8 mouse cellular contexts compared by ENCODE assay signal in genomic region chr3:40799530-40800372, GRCm38 (mm10). TPM values are rescaled to one million over a fixed set of nuclear protein-coding genes. Genes with fewer than 3 reads are reported as not detected.
A peak's percentile ranks its signal among the peaks of the same experiment; 100 is the strongest.
DNase-seq lines count a peak whose midpoint lies in the region; ATAC-seq lines count a peak whose summit lies in the region.

Gene Plk4 (plus strand): TSS chr3:40800019.

- peak within 1 kb of the TSS; percentile 86 for H3K4me3 ChIP-seq in brown adipose tissue, adult 24 weeks (ENCODE audit: insufficient read depth, low read depth, low read length)
- H3K4me3 ChIP-seq in heart, embryonic 13.5 days = peak within 1 kb of the TSS; percentile 98
- H3K4me3 ChIP-seq in liver, embryonic 12.5 days = peak within 1 kb of the TSS; percentile 95
- H3K4me3 ChIP-seq in stomach, embryonic 15.5 days (replicated peaks) = peak within 1 kb of the TSS; percentile 99

- peak within 1 kb of the TSS; percentile 92 for H3K9ac ChIP-seq in heart, embryonic 13.5 days
- peak within 1 kb of the TSS; percentile 96 for H3K9ac ChIP-seq in liver, embryonic 12.5 days
- peak within 1 kb of the TSS; percentile 84 for H3K9ac ChIP-seq in stomach, embryonic 15.5 days

- H3K4me2 ChIP-seq in heart, embryonic 13.5 days = peak within 1 kb of the TSS; percentile 90
- peak within 1 kb of the TSS; percentile 91 for H3K4me2 ChIP-seq in liver, embryonic 12.5 days
- H3K4me2 ChIP-seq in stomach, embryonic 15.5 days = peak within 1 kb of the TSS; percentile 86

- no peaks in the 10 kb centered on the region for H3K27me3 ChIP-seq in heart, embryonic 13.5 days (replicated peaks)
- H3K27me3 ChIP-seq in liver, embryonic 12.5 days (replicated peaks) = no peaks in the 10 kb centered on the region
- no peaks in the 10 kb centered on the region for H3K27me3 ChIP-seq in stomach, embryonic 15.5 days (replicated peaks)

- no peaks in the 10 kb centered on the region for H3K4me1 ChIP-seq in brown adipose tissue, adult 24 weeks (ENCODE audit: control insufficient read depth, insufficient read depth, insufficient read length, low read length)
- H3K4me1 ChIP-seq in heart, embryonic 13.5 days = peaks cover 15% of the 10 kb centered on the region
- peaks cover 32% of the 10 kb centered on the region for H3K4me1 ChIP-seq in liver, embryonic 12.5 days
- no peaks in the 10 kb centered on the region for H3K4me1 ChIP-seq in stomach, embryonic 15.5 days

- ATAC-seq in heart, embryonic 13.5 days (ENCODE audit: extremely low read depth, insufficient number of reproducible peaks, low FRiP score, low TSS enrichment) = peak; percentile 98
- peak; percentile 85 for ATAC-seq in liver, embryonic 12.5 days
- ATAC-seq in stomach, embryonic 15.5 days (ENCODE audit: insufficient read depth, low FRiP score, low read depth) = peak; percentile 97

- peaks cover 19% of the 10 kb centered on the region for H3K36me3 ChIP-seq in heart, embryonic 13.5 days
- peaks cover 28% of the 10 kb centered on the region for H3K36me3 ChIP-seq in liver, embryonic 12.5 days
- no peaks in the 10 kb centered on the region for H3K36me3 ChIP-seq in stomach, embryonic 15.5 days

- peak within 1 kb of the TSS; percentile 70 for H3K27ac ChIP-seq in brown adipose tissue, adult 24 weeks (replicated peaks; ENCODE audit: low read depth, low read length)
- peak within 1 kb of the TSS; percentile 84 for H3K27ac ChIP-seq in heart, embryonic 13.5 days (replicated peaks)
- H3K27ac ChIP-seq in liver, embryonic 12.5 days = peak within 1 kb of the TSS; percentile 93
- peak within 1 kb of the TSS; percentile 74 for H3K27ac ChIP-seq in stomach, embryonic 15.5 days

- peak; percentile 98 for DNase-seq in CD4-positive, CD25-positive, alpha-beta regulatory T cell, adult 2 months (ENCODE audit: low read depth, low spot score)
- peak; percentile 46 for DNase-seq in fat pad, adult 2 months (ENCODE audit: extremely low read depth, low read depth, low spot score)
- peak; percentile 99 for DNase-seq in kidney, postnatal 10 days
- peak; percentile 96 to 97 for DNase-seq in natural killer cell, adult 2 months (ENCODE audit: low spot score in 2 of 2)

- H3K9me3 ChIP-seq in heart, embryonic 13.5 days = no peaks in the 10 kb centered on the region
- no peaks in the 10 kb centered on the region for H3K9me3 ChIP-seq in liver, embryonic 12.5 days (replicated peaks)
- H3K9me3 ChIP-seq in stomach, embryonic 15.5 days = no peaks in the 10 kb centered on the region

- WGBS in heart, embryonic 13.5 days = 2% methylated on average over 66 of the region's 66 CpGs
- 1% methylated on average over 66 of the region's 66 CpGs for WGBS in liver, embryonic 12.5 days (ENCODE audit: insufficient replicate concordance)
- 2% methylated on average over 66 of the region's 66 CpGs for WGBS in stomach, embryonic 15.5 days

RNA-seq across cellular contexts. Expression of gene Plk4, which starts in this region (rescaled TPM):
- polyA plus RNA-seq in brown adipose tissue, adult 24 weeks (2012; ENCODE audit: insufficient read depth, insufficient read length, missing spikeins) = 3.6 and 6.6 TPM in 2 replicates
- 32.3 and 39.3 TPM in 2 replicates for polyA plus RNA-seq in heart, embryonic 13.5 days (2015; fragmentation: Nextera tagmentation; extraction: Ambion mirVana)
- 57.3 and 59.0 TPM in 2 replicates for polyA plus RNA-seq in liver, embryonic 12.5 days (2016; fragmentation: Nextera tagmentation; extraction: Ambion mirVana)
- polyA plus RNA-seq in stomach, embryonic 15.5 days (2015; fragmentation: Nextera tagmentation; extraction: Ambion mirVana) = 45.9 and 47.8 TPM in 2 replicates

Comparison
In these comparisons a context has a peak if more than half of its experiments do, and no peak if none do; other contexts are left out.
1. Peak in every context shown above with its lines: DNase-seq, ATAC-seq, H3K4me3 ChIP-seq and H3K27ac ChIP-seq.
2. DNase-seq: peak in every context shown above with its lines; median percentile 99 in kidney, postnatal 10 days; 98 in CD4-positive, CD25-positive, alpha-beta regulatory T cell, adult 2 months; 96 in natural killer cell, adult 2 months; 46 in fat pad, adult 2 months.